Mouse (Mus musculus): ENCODE measurements at regions not wholly inside any gene's neighbourhood (a gene's known extent, or its start where the extent isn't known, plus 50 kb on each side); places are given as distances from the start of the nearest gene placed in this dataset.
A peak's percentile ranks its signal among the peaks of the same experiment; 100 is the strongest.

- no peak overlapping the region for H3K4me2 ChIP-seq (ENCODE audit: low read length)
- no peaks in the 10 kb centered on the region for H3K9me3 ChIP-seq (ENCODE audit: control insufficient read depth, low read length)
- no peak for ATAC-seq
- no peaks in the 10 kb centered on the region for H3K36me3 ChIP-seq (ENCODE audit: control insufficient read depth, insufficient read depth, low read length)
- 85% methylated on average over 8 of the region's 8 CpGs for WGBS
- no peak overlapping the region for H3K9ac ChIP-seq (ENCODE audit: low read depth, low read length)
- no peaks in the 10 kb centered on the region for H3K27me3 ChIP-seq (replicated peaks; ENCODE audit: control insufficient read depth, insufficient read depth, low read length)
- no peaks in the 10 kb centered on the region for H3K4me1 ChIP-seq (ENCODE audit: control insufficient read depth, insufficient read depth, low read depth, low read length)
- H3K4me3 ChIP-seq (ENCODE audit: low read length), result no peak overlapping the region
- H3K27ac ChIP-seq (ENCODE audit: low read depth, low read length), result no peak overlapping the region
Observed at GRCm38 (mm10) chr13:28730059-28730580, 223.4 kb downstream of the Sox4 start.

- Histone ChIP-seq H3K36me3 (ENCODE audit: control insufficient read depth, insufficient read depth, low read length) (no peaks in the 10 kb centered on the region), H3K4me2 (ENCODE audit: low read length) (no peak overlapping the region), H3K27ac (ENCODE audit: low read depth, low read length) (no peak overlapping the region), H3K9ac (ENCODE audit: low read depth, low read length) (no peak overlapping the region), H3K4me1 (ENCODE audit: control insufficient read depth, insufficient read depth, low read depth, low read length) (no peaks in the 10 kb centered on the region), H3K27me3 (replicated peaks; ENCODE audit: control insufficient read depth, insufficient read depth, low read length) (no peaks in the 10 kb centered on the region), H3K4me3 (ENCODE audit: low read length) (no peak overlapping the region), H3K9me3 (ENCODE audit: control insufficient read depth, low read length) (no peaks in the 10 kb centered on the region)
- ATAC-seq, result no peak
- WGBS, result 87% methylated on average over 5 of the region's 5 CpGs
Observed at GRCm38 (mm10) chr13:28728768-28729167, 224.7 kb downstream of the Sox4 start.

- Histone ChIP-seq H3K27ac (ENCODE audit: low read depth, low read length) (no peak overlapping the region), H3K9ac (ENCODE audit: low read depth, low read length) (no peak overlapping the region), H3K4me2 (ENCODE audit: low read length) (no peak overlapping the region), H3K36me3 (ENCODE audit: control insufficient read depth, insufficient read depth, low read length) (no peaks in the 10 kb centered on the region), H3K27me3 (replicated peaks; ENCODE audit: control insufficient read depth, insufficient read depth, low read length) (no peaks in the 10 kb centered on the region), H3K4me3 (ENCODE audit: low read length) (no peak overlapping the region), H3K9me3 (ENCODE audit: control insufficient read depth, low read length) (no peaks in the 10 kb centered on the region), H3K4me1 (ENCODE audit: control insufficient read depth, insufficient read depth, low read depth, low read length) (peaks cover 13% of the 10 kb centered on the region)
- ATAC-seq, result no peak
- WGBS, result 73% methylated on average over 3 of the region's 3 CpGs
Observed at GRCm38 (mm10) chr13:28724300-28724699, 229.2 kb downstream of the Sox4 start.

GRCm38 (mm10) chr13:28722074-28722473 lies 231.4 kb downstream of the Sox4 start:
- no peaks in the 10 kb centered on the region for H3K36me3 ChIP-seq (ENCODE audit: control insufficient read depth, insufficient read depth, low read length)
- H3K9me3 ChIP-seq (ENCODE audit: control insufficient read depth, low read length), result no peaks in the 10 kb centered on the region
- H3K27me3 ChIP-seq (replicated peaks; ENCODE audit: control insufficient read depth, insufficient read depth, low read length), result no peaks in the 10 kb centered on the region
- H3K9ac ChIP-seq (ENCODE audit: low read depth, low read length), result 0 out of 2 replicates have a peak overlapping the region, but pooled peaks have one; percentile 0
- peaks cover 21% of the 10 kb centered on the region for H3K4me1 ChIP-seq (ENCODE audit: control insufficient read depth, insufficient read depth, low read depth, low read length)
- no peak for ATAC-seq
- H3K27ac ChIP-seq (ENCODE audit: low read depth, low read length), result peak overlapping the region; percentile 32; the same call in 1 of the 2 replicates
- no peak overlapping the region for H3K4me3 ChIP-seq (ENCODE audit: low read length)
- WGBS, result 40% methylated on average over 2 of the region's 2 CpGs
- H3K4me2 ChIP-seq (ENCODE audit: low read length), result peak overlapping the region; percentile 26

GRCm38 (mm10) chr13:28721548-28721981 lies 231.9 kb downstream of the Sox4 start:
- peaks cover 21% of the 10 kb centered on the region for H3K4me1 ChIP-seq (ENCODE audit: control insufficient read depth, insufficient read depth, low read depth, low read length)
- H3K27me3 ChIP-seq (replicated peaks; ENCODE audit: control insufficient read depth, insufficient read depth, low read length), result no peaks in the 10 kb centered on the region
- peak; percentile 65 for ATAC-seq

GRCm38 (mm10) chr13:28720639-28721239 lies 232.8 kb downstream of the Sox4 start:
- 39% methylated on average over 11 of the region's 11 CpGs for WGBS
- Histone ChIP-seq H3K4me3 (ENCODE audit: low read length) (no peak overlapping the region), H3K27me3 (replicated peaks; ENCODE audit: control insufficient read depth, insufficient read depth, low read length) (no peaks in the 10 kb centered on the region), H3K27ac (ENCODE audit: low read depth, low read length) (peak overlapping the region; percentile 51; the same call in 1 of the 2 replicates), H3K4me1 (ENCODE audit: control insufficient read depth, insufficient read depth, low read depth, low read length) (peaks cover 21% of the 10 kb centered on the region), H3K9ac (ENCODE audit: low read depth, low read length) (no peak overlapping the region), H3K4me2 (ENCODE audit: low read length) (peak overlapping the region; percentile 16), H3K36me3 (ENCODE audit: control insufficient read depth, insufficient read depth, low read length) (no peaks in the 10 kb centered on the region), H3K9me3 (ENCODE audit: control insufficient read depth, low read length) (no peaks in the 10 kb centered on the region)
- ATAC-seq, result peak; percentile 59

More at GRCm38 (mm10) chr13:28721548-28721981, 231.9 kb downstream of the Sox4 start:
- Histone ChIP-seq H3K36me3 (ENCODE audit: control insufficient read depth, insufficient read depth, low read length) (no peaks in the 10 kb centered on the region), H3K27ac (ENCODE audit: low read depth, low read length) (peak overlapping the region; percentile 55), H3K9me3 (ENCODE audit: control insufficient read depth, low read length) (no peaks in the 10 kb centered on the region), H3K9ac (ENCODE audit: low read depth, low read length) (no peak overlapping the region), H3K4me2 (ENCODE audit: low read length) (peak overlapping the region; percentile 26), H3K4me3 (ENCODE audit: low read length) (no peak overlapping the region)
- 37% methylated on average over 11 of the region's 11 CpGs for WGBS

GRCm38 (mm10) chr13:28720169-28720568 lies 233.3 kb downstream of the Sox4 start:
- Histone ChIP-seq H3K4me3 (ENCODE audit: low read length) (no peak overlapping the region), H3K9ac (ENCODE audit: low read depth, low read length) (no peak overlapping the region), H3K4me1 (ENCODE audit: control insufficient read depth, insufficient read depth, low read depth, low read length) (peaks cover 21% of the 10 kb centered on the region), H3K36me3 (ENCODE audit: control insufficient read depth, insufficient read depth, low read length) (no peaks in the 10 kb centered on the region), H3K27me3 (replicated peaks; ENCODE audit: control insufficient read depth, insufficient read depth, low read length) (no peaks in the 10 kb centered on the region), H3K27ac (ENCODE audit: low read depth, low read length) (no peak overlapping the region), H3K9me3 (ENCODE audit: control insufficient read depth, low read length) (no peaks in the 10 kb centered on the region), H3K4me2 (ENCODE audit: low read length) (no peak overlapping the region)
- WGBS, result 64% methylated on average over 11 of the region's 11 CpGs
- no peak for ATAC-seq

- Histone ChIP-seq H3K27ac (ENCODE audit: low read depth, low read length) (peak overlapping the region; percentile 63), H3K27me3 (replicated peaks; ENCODE audit: control insufficient read depth, insufficient read depth, low read length) (no peaks in the 10 kb centered on the region), H3K4me2 (ENCODE audit: low read length) (no peak overlapping the region), H3K9ac (ENCODE audit: low read depth, low read length) (peak overlapping the region; percentile 15; the same call in 1 of the 2 replicates), H3K4me1 (ENCODE audit: control insufficient read depth, insufficient read depth, low read depth, low read length) (peaks cover 21% of the 10 kb centered on the region), H3K9me3 (ENCODE audit: control insufficient read depth, low read length) (no peaks in the 10 kb centered on the region), H3K36me3 (ENCODE audit: control insufficient read depth, insufficient read depth, low read length) (no peaks in the 10 kb centered on the region), H3K4me3 (ENCODE audit: low read length) (no peak overlapping the region)
- 21% methylated on average over 5 of the region's 5 CpGs for WGBS
- 0 out of 2 replicates have a peak, but pooled peaks have one; percentile 10 for ATAC-seq
Observed at GRCm38 (mm10) chr13:28718868-28719265, 234.6 kb downstream of the Sox4 start.

- 13% methylated on average over 11 of the region's 11 CpGs for WGBS
- H3K4me3 ChIP-seq (ENCODE audit: low read length), result no peak overlapping the region
- no peaks in the 10 kb centered on the region for H3K27me3 ChIP-seq (replicated peaks; ENCODE audit: control insufficient read depth, insufficient read depth, low read length)
- H3K27ac ChIP-seq (ENCODE audit: low read depth, low read length), result peak overlapping the region; percentile 19
- H3K4me1 ChIP-seq (ENCODE audit: control insufficient read depth, insufficient read depth, low read depth, low read length), result peaks cover 21% of the 10 kb centered on the region
- no peaks in the 10 kb centered on the region for H3K36me3 ChIP-seq (ENCODE audit: control insufficient read depth, insufficient read depth, low read length)
- H3K9me3 ChIP-seq (ENCODE audit: control insufficient read depth, low read length), result no peaks in the 10 kb centered on the region
- H3K9ac ChIP-seq (ENCODE audit: low read depth, low read length), result no peak overlapping the region
- H3K4me2 ChIP-seq (ENCODE audit: low read length), result no peak overlapping the region
- peak; percentile 28; the same call in 1 of the 2 replicates for ATAC-seq
Observed at GRCm38 (mm10) chr13:28718169-28718867, 235.2 kb downstream of the Sox4 start.
